Mouse (Mus musculus) left cerebral cortex, adult 9 months (tissue): Measurements from ENCODE around the gene Zfp664.

Experiments
- DNase-seq, 2 experiments: peaks; one replicate each; pipeline ENCODE4 v3.0.0; 2022; ENCODE audit warnings: low spot score in 2 of 2

The Zfp664 gene

DNA sequence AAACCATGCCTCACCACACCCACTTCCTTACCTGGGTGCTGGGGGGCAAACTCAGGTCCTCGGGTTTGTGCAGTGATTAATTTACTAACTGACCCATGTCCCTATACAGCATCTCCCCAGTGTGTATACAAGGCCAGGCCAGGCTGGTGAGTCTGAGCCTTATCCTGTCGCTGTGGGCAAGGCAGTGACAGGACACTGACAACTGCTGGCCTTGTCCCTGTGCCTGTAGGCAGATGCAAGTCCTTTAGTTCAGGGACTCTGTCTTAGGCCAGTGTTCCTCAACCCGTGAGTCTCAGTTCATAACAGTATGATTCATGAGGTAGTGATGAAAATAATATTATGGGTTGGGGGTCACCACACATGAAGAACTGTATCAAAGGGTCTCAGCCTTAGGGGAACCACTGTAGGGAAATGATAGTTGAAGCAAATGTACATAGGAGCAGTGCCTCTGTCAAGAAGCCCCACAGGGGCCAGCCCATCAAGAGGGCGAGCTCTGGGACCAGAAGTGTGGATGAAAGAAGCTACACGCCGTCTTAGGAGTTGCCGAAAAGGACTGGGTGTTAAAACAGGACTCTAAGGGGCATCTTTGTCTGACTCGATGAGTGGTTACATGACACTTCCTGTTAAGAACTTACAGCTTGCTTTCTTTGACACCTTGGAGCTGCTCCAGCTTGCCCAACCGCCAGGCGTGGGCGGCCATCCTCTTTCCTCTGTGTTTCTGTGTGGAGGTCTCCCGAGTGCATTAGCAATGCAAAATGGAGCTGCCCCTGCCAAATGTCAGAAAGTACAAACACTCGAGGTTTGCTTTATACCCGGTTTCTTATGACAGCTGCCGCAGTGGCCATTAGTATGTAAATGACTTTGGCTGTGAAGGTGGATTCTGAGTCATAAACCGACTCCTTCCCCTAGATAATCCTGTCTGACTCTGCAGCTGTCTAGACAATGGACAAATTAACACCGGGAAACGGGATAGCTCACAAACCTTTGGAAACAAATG lies 60.2 kb downstream of the Zfp664 start:
- DNase-seq = peak in 1 of 2 experiments; percentile 63

- no peak for DNase-seq
Observed at GRCm38 (mm10) chr5:124929425-124930054, 67.0 kb downstream of the Zfp664 start.

- no peak for DNase-seq
Observed at GRCm38 (mm10) chr5:124930055-124930439, 67.6 kb downstream of the Zfp664 start.

DNA sequence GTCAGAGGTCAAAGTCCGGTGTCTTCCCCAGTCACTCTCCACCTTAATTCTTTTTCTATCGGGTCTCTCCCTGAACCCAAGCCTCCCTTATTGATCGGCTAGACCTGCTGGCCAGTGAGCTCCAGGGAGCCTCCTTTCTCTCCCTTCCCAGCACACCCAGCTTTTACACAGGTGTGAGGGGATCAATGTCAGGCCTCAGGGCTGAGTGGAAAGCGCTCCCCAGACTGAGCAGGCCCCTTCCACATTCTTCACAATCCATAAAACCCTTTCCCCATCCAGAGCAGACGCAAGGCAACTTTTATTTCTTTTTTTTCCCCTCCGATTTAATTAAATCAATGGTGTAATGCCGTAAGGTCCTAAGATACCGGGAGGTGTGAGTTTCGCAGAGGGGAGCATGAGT lies 68.1 kb downstream of the Zfp664 start:
- DNase-seq = no peak

GRCm38 (mm10) chr5:124931076-124931475 lies 68.6 kb downstream of the Zfp664 start:
- DNase-seq = no peak

DNA sequence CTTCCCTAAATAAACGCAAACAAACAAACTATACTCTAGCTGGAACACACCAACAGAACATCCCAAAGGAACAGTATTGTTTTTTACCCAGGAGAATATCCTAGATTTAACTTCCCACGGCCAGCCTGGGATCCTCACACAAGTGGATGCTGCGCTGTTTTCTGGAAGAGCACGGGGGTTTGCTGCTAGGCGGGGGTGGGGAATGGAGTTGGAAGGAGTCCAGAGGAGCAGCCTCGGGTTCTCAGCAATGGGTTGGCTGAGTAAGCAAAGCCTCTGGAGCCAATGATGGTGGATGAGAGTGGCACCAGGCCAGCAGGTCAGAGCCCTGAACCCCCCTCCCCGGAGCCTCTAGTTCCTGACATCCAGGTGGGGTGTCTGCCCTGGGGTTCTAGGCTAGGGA lies 72.1 kb downstream of the Zfp664 start:
- peak in 1 of 2 experiments; percentile 52 for DNase-seq

GRCm38 (mm10) chr5:124943181-124943792 lies 80.8 kb downstream of the Zfp664 start:
- DNase-seq = no peak

DNA sequence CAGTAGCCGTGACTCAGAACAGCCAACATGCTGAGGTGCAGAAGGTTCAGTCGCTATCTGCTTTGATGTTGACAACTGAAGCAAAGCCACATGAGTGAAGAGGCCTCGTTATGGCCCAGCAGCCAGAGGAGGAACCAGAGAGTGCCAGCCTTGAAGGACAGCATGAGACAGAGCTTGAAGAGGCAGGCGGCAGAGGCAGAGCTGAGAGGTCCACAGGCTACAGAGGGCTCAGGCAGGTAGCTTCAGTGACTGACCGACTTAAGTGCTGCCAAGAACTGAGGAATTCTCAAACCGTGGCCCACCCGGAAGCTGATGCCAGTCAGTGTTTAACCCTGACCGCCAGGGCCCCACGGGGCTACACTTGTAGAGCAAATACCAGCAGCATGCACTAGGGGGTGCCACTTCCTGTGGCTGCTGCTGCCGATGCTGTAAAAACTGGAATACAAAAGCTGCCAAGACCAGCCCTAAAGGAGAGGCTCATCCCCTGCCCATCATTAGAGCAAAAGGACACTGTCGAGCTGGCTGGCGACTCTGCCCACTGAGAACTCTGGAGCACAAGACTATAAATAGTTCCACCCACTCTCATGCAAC lies 81.4 kb downstream of the Zfp664 start:
- peak in 1 of 2 experiments; percentile 54 for DNase-seq

DNA sequence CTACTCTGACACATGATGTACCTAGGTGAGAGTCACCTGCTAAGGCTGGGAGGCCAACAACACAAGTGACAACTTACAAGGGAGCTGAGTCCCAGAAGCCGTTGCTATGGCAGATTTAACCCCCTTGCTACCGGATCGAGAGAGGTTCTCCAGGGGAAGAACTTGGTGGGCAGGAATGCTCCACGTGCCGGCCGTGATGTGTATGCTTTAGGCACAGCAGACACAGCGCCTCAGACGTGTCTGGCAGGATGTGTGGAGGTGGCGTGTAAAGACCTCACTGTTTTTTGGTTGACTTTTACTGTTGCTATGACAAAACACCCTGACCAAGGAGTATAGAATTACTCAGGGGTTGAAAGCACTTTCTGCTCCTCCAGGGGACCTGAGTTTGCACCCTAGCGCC lies 81.9 kb downstream of the Zfp664 start:
- no peak for DNase-seq

DNA sequence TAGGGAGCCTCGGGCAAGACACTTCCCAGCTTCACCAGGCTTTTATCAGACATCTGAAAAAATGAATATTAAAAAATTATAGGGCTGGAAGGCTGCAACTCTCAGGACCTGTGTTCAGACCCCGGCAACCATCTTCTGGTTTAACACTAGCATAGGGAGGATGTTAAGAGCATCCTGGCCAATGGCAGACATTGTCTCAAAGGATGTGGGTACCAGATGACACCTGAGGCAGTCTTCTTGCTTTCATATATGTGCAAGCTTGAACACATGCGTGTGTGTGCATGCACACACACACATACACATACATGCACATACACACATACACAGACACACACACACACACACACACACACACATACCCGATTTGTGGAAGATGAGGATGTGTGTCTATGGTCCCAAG lies 82.6 kb downstream of the Zfp664 start:
- DNase-seq = no peak

- no peak for DNase-seq
Observed at GRCm38 (mm10) chr5:124950623-124951278, 88.3 kb downstream of the Zfp664 start.

- no peak for DNase-seq
Observed at GRCm38 (mm10) chr5:124951333-124951732, 88.8 kb downstream of the Zfp664 start.
